Mouse (Mus musculus) mature B cell (primary cell): ENCODE results near the gene Cenpv.

Experiments
- in situ Hi-C: fragments of 300-500 bp; cut with MboI; formaldehyde crosslinking; loops from 2 replicates; pipeline ENCODE4 v1.14.3; 2019

Gene Cenpv

GRCm38 (mm10) chr11:62539089-62539890, at the start of gene Cenpv:
Gene Cenpv (minus strand): TSS chr11:62539261.
- in situ Hi-C loops: no loop called here

GRCm38 (mm10) chr11:62587034-62587433, 48.0 kb upstream of the Cenpv start:
- in situ Hi-C loops: no loop called here

GRCm38 (mm10) chr11:62584671-62585206, 45.7 kb upstream of the Cenpv start:
- in situ Hi-C loops: no loop called here

- in situ Hi-C loops: no loop called here
Observed at GRCm38 (mm10) chr11:62583031-62583430, 44.0 kb upstream of the Cenpv start.

- in situ Hi-C loops: no loop called here
Observed at GRCm38 (mm10) chr11:62576530-62577152, 37.6 kb upstream of the Cenpv start.

GRCm38 (mm10) chr11:62575659-62576438, 36.8 kb upstream of the Cenpv start:
- in situ Hi-C loops: no loop called here

GRCm38 (mm10) chr11:62575297-62575658, 36.2 kb upstream of the Cenpv start:
- in situ Hi-C loops: no loop called here

- in situ Hi-C loops: no loop called here
Observed at GRCm38 (mm10) chr11:62574703-62575085, 35.6 kb upstream of the Cenpv start.

- in situ Hi-C loops: no loop called here
Observed at GRCm38 (mm10) chr11:62573959-62574702, 35.1 kb upstream of the Cenpv start, which contains the start of gene Trpv2. Gene Trpv2 (plus strand): TSS chr11:62574486.

- in situ Hi-C loops: no loop called here
Observed at GRCm38 (mm10) chr11:62568300-62568699, 29.2 kb upstream of the Cenpv start.

GRCm38 (mm10) chr11:62566211-62566610, 27.1 kb upstream of the Cenpv start:
- in situ Hi-C loops: no loop called here

- in situ Hi-C loops: no loop called here
Observed at GRCm38 (mm10) chr11:62565747-62566146, 26.7 kb upstream of the Cenpv start.

GRCm38 (mm10) chr11:62563590-62563989, 24.5 kb upstream of the Cenpv start:
- in situ Hi-C loops: no loop called here

GRCm38 (mm10) chr11:62560463-62561016, 21.5 kb upstream of the Cenpv start:
- in situ Hi-C loops: no loop called here

- in situ Hi-C loops: no loop called here
Observed at GRCm38 (mm10) chr11:62558961-62559646, 20.0 kb upstream of the Cenpv start.

GRCm38 (mm10) chr11:62558152-62558551, 19.1 kb upstream of the Cenpv start:
- in situ Hi-C loops: no loop called here

GRCm38 (mm10) chr11:62557205-62557604, 18.1 kb upstream of the Cenpv start:
- in situ Hi-C loops: no loop called here

- in situ Hi-C loops: no loop called here
Observed at GRCm38 (mm10) chr11:62555896-62556412, 16.9 kb upstream of the Cenpv start.

- in situ Hi-C loops: no loop called here
Observed at GRCm38 (mm10) chr11:62554934-62555517, 16.0 kb upstream of the Cenpv start.
